Mouse (Mus musculus) bone marrow, adult 2 months (tissue): ENCODE measurements around the gene Slc12a5. TPM values are rescaled to one million over a fixed set of nuclear protein-coding genes. Genes with fewer than 3 reads are reported as not detected.

Experiments
- H3K27ac ChIP-seq: fragments of 200-500 bp; 2 replicates; pipeline ENCODE4 v1.5.1; 2012; ENCODE audit warnings: low read depth, mild to moderate bottlenecking, control low read depth, inconsistent platforms, low read length; ENCODE audit not compliant: control insufficient read depth, poor library complexity, insufficient read depth
- H3K4me1 ChIP-seq: fragments of 200-500 bp; 2 replicates; pipeline ENCODE4 v1.6.1; 2011; ENCODE audit warnings: low read length; ENCODE audit not compliant: control insufficient read depth, insufficient read depth
- H3K4me3 ChIP-seq: fragments of 200-500 bp; replicated peaks from 2 replicates; pipeline ENCODE3; 2011; ENCODE audit warnings: mild to moderate bottlenecking, low read depth, low read length, control low read depth; ENCODE audit not compliant: control insufficient read depth
- CTCF ChIP-seq: fragments of 200-500 bp; IDR thresholded peaks from 2 replicates; pipeline ENCODE4 v1.5.1; 2011; ENCODE audit warnings: low read length, control low read depth; ENCODE audit not compliant: control insufficient read depth, insufficient read depth
- POLR2A ChIP-seq: fragments of 200-500 bp; IDR thresholded peaks from 2 replicates; pipeline ENCODE4 v1.6.1; 2011; ENCODE audit warnings: low read depth, mild to moderate bottlenecking, control low read depth, low read length, borderline replicate concordance; ENCODE audit not compliant: control insufficient read depth
- WGBS: fragments of 180-500 bp; shearing (Covaris S2); methylation state at CpG from one replicate; pipeline ENCODE4 v1.1.7; 2018; 5-methylcytosine and 5-hydroxymethylcytosine counted together
- polyA plus RNA-seq: library from polyadenylated mRNA; stranded (reverse); fragments of >200 nt; gene quantifications from 2 replicates; pipeline ENCODE4 v1.2.4, GENCODE M21; 2011; ENCODE audit warnings: low replicate concordance; ENCODE audit not compliant: missing spikeins, insufficient read depth, insufficient read length

Slc12a5 gene
- polyA plus RNA-seq, 1 experiment = 5.1 TPM

DNA sequence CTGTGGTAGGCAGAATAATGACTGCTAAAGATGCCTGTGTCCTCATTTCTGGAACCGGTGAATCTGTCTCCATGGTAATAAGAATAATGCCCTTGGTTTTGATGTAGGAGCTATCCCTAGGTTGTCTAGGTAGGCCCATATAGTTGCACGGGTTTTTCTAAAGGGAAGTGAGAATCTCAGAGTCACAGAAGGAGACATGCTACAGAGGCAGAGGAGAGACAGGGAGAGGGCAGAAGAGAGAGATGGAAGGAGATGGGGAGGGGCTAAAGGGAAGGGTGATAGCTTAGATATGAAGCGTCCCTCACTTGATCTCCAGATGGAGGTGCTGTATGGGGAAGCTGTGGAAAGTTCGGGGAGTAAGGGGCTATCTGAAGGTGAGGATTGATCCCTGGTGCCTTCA lies 76.8 kb downstream of the Slc12a5 start:
- H3K4me1 ChIP-seq = peaks cover 3% of the 10 kb centered on the region
- WGBS = 43% methylated on average over 4 of the region's 4 CpGs
- H3K27ac ChIP-seq = no peak overlapping the region
- H3K4me3 ChIP-seq = no peak overlapping the region
- TF ChIP-seq POLR2A (no peak), CTCF (no peak)

DNA sequence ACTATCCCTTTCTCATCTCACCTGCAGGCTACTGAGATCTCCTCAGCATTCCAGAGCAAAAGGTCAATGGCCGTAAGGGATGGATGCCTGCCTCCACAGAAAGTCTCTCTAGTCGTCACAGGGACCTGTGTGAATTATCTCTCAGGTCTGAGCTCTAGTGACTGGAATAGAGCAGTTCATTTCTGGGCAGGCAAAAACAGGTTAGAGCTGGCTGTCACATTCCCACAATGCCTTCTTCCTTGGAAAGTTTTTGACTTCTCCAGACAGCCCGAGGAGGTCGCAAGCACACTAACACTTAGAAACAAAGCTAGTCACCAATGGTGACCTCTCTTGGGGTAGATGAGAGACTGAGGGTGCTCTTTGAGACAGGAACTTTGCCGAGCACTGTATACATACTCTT lies 81.5 kb downstream of the Slc12a5 start:
- H3K4me1 ChIP-seq = no peaks in the 10 kb centered on the region; the same call in 1 of the 2 replicates
- TF ChIP-seq CTCF (no peak), POLR2A (no peak)
- 76% methylated on average over 5 of the region's 5 CpGs for WGBS

DNA sequence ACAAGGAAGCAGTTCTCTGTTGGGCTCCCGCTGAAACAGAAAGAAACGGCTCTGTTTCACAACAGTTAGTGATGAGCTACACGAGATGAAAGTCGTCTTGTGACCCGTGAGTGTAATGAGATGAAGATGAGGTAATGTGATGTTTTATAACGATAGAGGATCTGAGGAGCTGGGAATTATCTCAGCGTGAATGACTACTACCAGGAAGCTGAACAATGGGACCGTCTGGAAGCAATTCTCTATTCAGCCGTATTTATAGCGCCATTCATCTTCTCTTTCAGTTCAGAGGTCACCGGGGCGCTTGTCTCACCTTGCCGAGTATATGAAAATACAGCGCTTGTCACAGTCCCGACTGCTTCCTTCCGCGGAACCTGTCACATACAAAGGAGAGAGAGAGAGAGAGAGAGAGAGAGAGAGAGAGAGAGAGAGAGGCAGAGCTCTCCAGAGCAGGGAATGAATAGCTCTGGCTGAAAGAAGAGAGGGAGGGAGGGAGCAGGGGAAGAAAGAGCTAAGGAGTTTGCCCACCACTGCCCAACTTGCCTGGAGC lies 82.6 kb downstream of the Slc12a5 start:
- TF ChIP-seq CTCF = no peak
- no peak for TF ChIP-seq POLR2A
- 7% methylated on average over 17 of the region's 17 CpGs for WGBS
- Histone ChIP-seq H3K27ac (no peak overlapping the region), H3K4me1 (no peaks in the 10 kb centered on the region; the same call in 1 of the 2 replicates), H3K4me3 (no peak overlapping the region)

More for the DNA sequence above, 81.5 kb downstream of the Slc12a5 start:
- H3K4me3 ChIP-seq = no peak overlapping the region
- H3K27ac ChIP-seq = no peak overlapping the region

DNA sequence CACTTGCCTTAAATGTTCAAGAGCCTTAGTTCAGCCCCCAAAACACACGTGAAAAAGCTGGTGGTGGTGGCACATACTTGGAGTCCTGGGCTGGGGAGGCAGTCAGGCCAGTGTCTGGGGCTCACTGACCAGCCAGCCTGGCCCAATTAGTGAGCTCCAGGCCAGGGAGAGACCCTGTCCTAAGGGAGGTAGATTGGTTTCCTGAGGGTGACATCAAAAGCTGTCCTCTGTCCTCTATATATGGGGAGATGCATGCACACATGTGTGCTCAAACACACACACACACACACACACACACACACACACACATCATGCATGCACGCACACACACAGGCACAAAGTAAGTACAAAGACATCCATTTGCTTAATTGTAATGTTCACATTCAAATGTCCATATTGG lies 83.1 kb downstream of the Slc12a5 start:
- H3K27ac ChIP-seq = no peak overlapping the region
- WGBS = 59% methylated on average over 2 of the region's 2 CpGs
- TF ChIP-seq CTCF (no peak), POLR2A (no peak)
- no peak overlapping the region for H3K4me3 ChIP-seq
- H3K4me1 ChIP-seq = no peaks in the 10 kb centered on the region; the same call in 1 of the 2 replicates

DNA sequence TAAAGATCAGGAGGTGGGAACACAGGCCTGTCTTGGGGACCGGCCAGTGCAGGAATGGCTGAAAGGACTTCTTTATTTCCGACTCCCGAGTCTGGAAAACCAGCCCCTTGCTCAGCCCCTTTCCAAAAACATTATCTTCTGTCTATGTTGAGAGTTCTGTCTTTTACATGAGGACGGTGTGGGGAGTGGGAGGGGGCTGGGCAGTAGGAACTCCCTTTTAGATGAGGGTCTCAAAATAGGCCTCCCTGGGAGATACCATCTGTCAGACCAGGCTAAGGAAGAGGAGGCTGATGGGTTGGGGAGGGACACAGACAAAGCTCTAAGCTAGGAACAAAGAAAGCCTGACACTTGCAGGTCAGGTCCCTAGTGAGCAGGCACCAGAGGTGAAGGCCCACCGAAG lies 88.4 kb downstream of the Slc12a5 start:
- no peak for TF ChIP-seq POLR2A
- Histone ChIP-seq H3K27ac (no peak overlapping the region), H3K4me1 (no peaks in the 10 kb centered on the region), H3K4me3 (no peak overlapping the region)
- 73% methylated on average over 5 of the region's 5 CpGs for WGBS

Other genes starting within 250 kb of the Slc12a5 start
- gene Spint5, start 245.5 kb upstream of the Slc12a5 start, polyA plus RNA-seq = not detected in 2 replicates
- gene Wfdc3, start 214.9 kb upstream of the Slc12a5 start, polyA plus RNA-seq = 2.1 and 2.2 TPM in 2 replicates
- 35.3 and 47.6 TPM in 2 replicates for gene Dnttip1, start 214.8 kb upstream of the Slc12a5 start, polyA plus RNA-seq
- gene Ube2c, start 190.9 kb upstream of the Slc12a5 start, polyA plus RNA-seq = 261 and 459 TPM in 2 replicates
- 9.6 and 12.2 TPM in 2 replicates for gene Tnnc2, start 180.8 kb upstream of the Slc12a5 start, polyA plus RNA-seq
- gene Snx21, start 175.0 kb upstream of the Slc12a5 start, polyA plus RNA-seq = 2.3 and 5.8 TPM in 2 replicates
- 16.5 and 36.5 TPM in 2 replicates for gene Acot8, start 155.9 kb upstream of the Slc12a5 start, polyA plus RNA-seq
- 3.4 and 4.4 TPM in 2 replicates for gene Zswim3, start 155.7 kb upstream of the Slc12a5 start, polyA plus RNA-seq
- 2.1 and 3.7 TPM in 2 replicates for gene Zswim1, start 138.1 kb upstream of the Slc12a5 start, polyA plus RNA-seq
- not detected in 2 replicates for gene Spata25, start 132.3 kb upstream of the Slc12a5 start, polyA plus RNA-seq
- gene Ctsa, start 127.9 kb upstream of the Slc12a5 start, polyA plus RNA-seq = 61.0 and 109 TPM in 2 replicates
- 0.97 TPM in 1 of 2 replicates, not detected in the other for gene Neurl2, start 127.3 kb upstream of the Slc12a5 start, polyA plus RNA-seq
- 2.4 and 6.5 TPM in 2 replicates for gene Pltp, start 103.1 kb upstream of the Slc12a5 start, polyA plus RNA-seq
- gene Pcif1, start 81.5 kb upstream of the Slc12a5 start, polyA plus RNA-seq = 24.8 and 31.6 TPM in 2 replicates
- gene Zfp335, start 49.0 kb upstream of the Slc12a5 start, polyA plus RNA-seq = 17.1 and 35.2 TPM in 2 replicates
- 173 and 363 TPM in 2 replicates for gene Mmp9, start 20.0 kb upstream of the Slc12a5 start, polyA plus RNA-seq
- gene Ncoa5, start 74.1 kb downstream of the Slc12a5 start, polyA plus RNA-seq = 15.9 and 30.7 TPM in 2 replicates
- 11.4 and 13.6 TPM in 2 replicates for gene Cd40, start 94.8 kb downstream of the Slc12a5 start, polyA plus RNA-seq
- gene 1700025C18Rik, start 129.9 kb downstream of the Slc12a5 start, polyA plus RNA-seq = not detected in 2 replicates